Mouse (Mus musculus) splenic B cell, adult 2 months (primary cell): ENCODE measurements around the gene Zfp799.
"Not testable (repeated sequence)": the region's sequence is repeated elsewhere in the genome, so short reads cannot be mapped to it uniquely, and the experiment has no call there.

Experiments
- DNase-seq: peaks from one replicate; pipeline ENCODE4 v3.0.0-alpha.2; 2011; ENCODE audit warnings: low read depth, low spot score
- H3K27me3 ChIP-seq: 2 replicates; pipeline ENCODE4 v1.6.1; 2012; ENCODE audit warnings: mild to moderate bottlenecking, low read length, moderate library complexity, mixed read lengths; ENCODE audit not compliant: control insufficient read depth, poor library complexity, insufficient read depth, severe bottlenecking
- H3K36me3 ChIP-seq: 2 replicates; pipeline ENCODE4 v1.6.1; 2012; ENCODE audit warnings: mild to moderate bottlenecking, low read length, moderate library complexity, mixed read lengths; ENCODE audit not compliant: control insufficient read depth, poor library complexity, insufficient read depth, severe bottlenecking

The Zfp799 gene

GRCm38 (mm10) chr17:32829540-32830417, at the start of gene Zfp799:
Zfp799 (minus strand) TSS chr17:32830261.
- Histone ChIP-seq H3K27me3 (no peaks in the 10 kb centered on the region), H3K36me3 (peaks cover 1% of the 10 kb centered on the region; the same call in 1 of the 2 replicates)
- DNase-seq, result peak; percentile 73

- Histone ChIP-seq H3K36me3 (peaks cover 3% of the 10 kb centered on the region), H3K27me3 (no peaks in the 10 kb centered on the region)
- no peak for DNase-seq
Measured at GRCm38 (mm10) chr17:32878773-32879172, 48.7 kb upstream of the Zfp799 start.

- Histone ChIP-seq H3K36me3 (no peaks in the 10 kb centered on the region; the same call in none of the 2 replicates), H3K27me3 (no peaks in the 10 kb centered on the region)
- DNase-seq, result no peak
Measured at GRCm38 (mm10) chr17:32877471-32878171, 47.6 kb upstream of the Zfp799 start.

GRCm38 (mm10) chr17:32872696-32873095, 42.6 kb upstream of the Zfp799 start:
- no peak for DNase-seq
- no peaks in the 10 kb centered on the region for H3K36me3 ChIP-seq
- no peaks in the 10 kb centered on the region for H3K27me3 ChIP-seq

GRCm38 (mm10) chr17:32872091-32872490, 42.0 kb upstream of the Zfp799 start:
- DNase-seq, result no peak
- Histone ChIP-seq H3K36me3 (no peaks in the 10 kb centered on the region), H3K27me3 (no peaks in the 10 kb centered on the region)

- DNase-seq, result no peak
- H3K27me3 ChIP-seq, result no peaks in the 10 kb centered on the region
- H3K36me3 ChIP-seq, result no peaks in the 10 kb centered on the region
Measured at GRCm38 (mm10) chr17:32871483-32871882, 41.4 kb upstream of the Zfp799 start.

- not testable (repeated sequence) for H3K27me3 ChIP-seq, DNase-seq, H3K36me3 ChIP-seq
Measured at GRCm38 (mm10) chr17:32867266-32867665, 37.2 kb upstream of the Zfp799 start.

GRCm38 (mm10) chr17:32856713-32857112, 26.7 kb upstream of the Zfp799 start:
- H3K27me3 ChIP-seq, H3K36me3 ChIP-seq, DNase-seq: not testable (repeated sequence)

- DNase-seq, result no peak
- no peaks in the 10 kb centered on the region for H3K27me3 ChIP-seq
- no peaks in the 10 kb centered on the region for H3K36me3 ChIP-seq
Measured at GRCm38 (mm10) chr17:32851581-32851980, 21.5 kb upstream of the Zfp799 start.

GRCm38 (mm10) chr17:32841388-32841787, 11.3 kb upstream of the Zfp799 start:
- no peaks in the 10 kb centered on the region for H3K27me3 ChIP-seq
- H3K36me3 ChIP-seq, result no peaks in the 10 kb centered on the region
- no peak for DNase-seq

GRCm38 (mm10) chr17:32839083-32839802, 9.2 kb upstream of the Zfp799 start:
- DNase-seq, result no peak
- no peaks in the 10 kb centered on the region for H3K36me3 ChIP-seq

GRCm38 (mm10) chr17:32830418-32830782, 339 bp upstream of the Zfp799 start:
- H3K36me3 ChIP-seq, result no peaks in the 10 kb centered on the region
- no peak for DNase-seq
- H3K27me3 ChIP-seq, result no peaks in the 10 kb centered on the region

More at GRCm38 (mm10) chr17:32839083-32839802, 9.2 kb upstream of the Zfp799 start:
- no peaks in the 10 kb centered on the region for H3K27me3 ChIP-seq

GRCm38 (mm10) chr17:32816074-32816784, 13.8 kb downstream of the Zfp799 start:
- no peaks in the 10 kb centered on the region for H3K27me3 ChIP-seq
- peaks cover 10% of the 10 kb centered on the region; the same call in 1 of the 2 replicates for H3K36me3 ChIP-seq
- DNase-seq, result no peak

- Histone ChIP-seq H3K36me3 (peaks cover 1% of the 10 kb centered on the region; the same call in 1 of the 2 replicates), H3K27me3 (no peaks in the 10 kb centered on the region)
- no peak for DNase-seq
Measured at GRCm38 (mm10) chr17:32814136-32814535, 15.9 kb downstream of the Zfp799 start.
